27 mouse cellular contexts compared by ENCODE assay signal in genomic region chr6:37679871-37680270, GRCm38 (mm10).
"Had no signal": no experiment of that assay in that cellular context is flagged by ENCODE, and none has a peak within 500 bp of the region (broad histone marks: within the 10 kb centered on the region; RNA-seq: fewer than 3 reads in every experiment).

No protein-coding gene starts in this region.

- H3K9ac ChIP-seq: embryonic facial prominence, embryonic 12.5 days; embryonic facial prominence, embryonic 13.5 days; embryonic facial prominence, embryonic 15.5 days; forebrain, embryonic 12.5 days; forebrain, embryonic 13.5 days; forebrain, embryonic 15.5 days; forebrain, postnatal 0 days had no signal

- H3K4me1 ChIP-seq: embryonic facial prominence, embryonic 10.5 days; embryonic facial prominence, embryonic 12.5 days; embryonic facial prominence, embryonic 13.5 days; embryonic facial prominence, embryonic 15.5 days; forebrain, embryonic 10.5 days; forebrain, embryonic 12.5 days; forebrain, embryonic 13.5 days; forebrain, embryonic 15.5 days had no signal

- H3K4me3 ChIP-seq: embryonic facial prominence, embryonic 10.5 days; embryonic facial prominence, embryonic 12.5 days; embryonic facial prominence, embryonic 13.5 days; embryonic facial prominence, embryonic 15.5 days; erythroblast, embryonic 14.5 days; forebrain, embryonic 10.5 days; forebrain, embryonic 12.5 days; forebrain, embryonic 13.5 days; forebrain, embryonic 15.5 days; gastrocnemius, adult 2 months had no signal

- H3K27me3 ChIP-seq: embryonic facial prominence, embryonic 12.5 days; embryonic facial prominence, embryonic 13.5 days; embryonic facial prominence, embryonic 15.5 days; forebrain, embryonic 12.5 days; forebrain, embryonic 13.5 days; forebrain, embryonic 15.5 days had no signal

- H3K36me3 ChIP-seq: embryonic facial prominence, embryonic 10.5 days; embryonic facial prominence, embryonic 12.5 days; embryonic facial prominence, embryonic 13.5 days; embryonic facial prominence, embryonic 15.5 days; forebrain, embryonic 10.5 days; forebrain, embryonic 12.5 days; forebrain, embryonic 15.5 days had no signal

- DNase-seq: cerebellum, adult 18-20 months; cerebellum, adult 2 months; cerebellum, adult 8-10 months; cerebellum, adult 9-10 months; cerebellum, adult 9-11 months; cerebellum, postnatal 10 days; cerebellum, postnatal 14 days; cerebellum, postnatal 25 days; cerebellum, postnatal 36 days; embryo, embryonic 11 days; forebrain, postnatal 0 days; gastrocnemius, adult 2 months; gastrocnemius, postnatal 10 days; gastrocnemius, postnatal 14 days; gastrocnemius, postnatal 25 days; gastrocnemius, postnatal 36 days had no signal

- ATAC-seq: forebrain, embryonic 13.5 days; forebrain, embryonic 14.5 days; forebrain, embryonic 15.5 days; forebrain, embryonic 16.5 days; forebrain, postnatal 0 days had no signal

- H3K4me2 ChIP-seq: embryonic facial prominence, embryonic 12.5 days; embryonic facial prominence, embryonic 13.5 days; embryonic facial prominence, embryonic 15.5 days; forebrain, embryonic 12.5 days; forebrain, embryonic 13.5 days; forebrain, embryonic 15.5 days had no signal

- H3K9me3 ChIP-seq: embryonic facial prominence, embryonic 10.5 days; embryonic facial prominence, embryonic 15.5 days; forebrain, embryonic 10.5 days; forebrain, embryonic 12.5 days; forebrain, embryonic 13.5 days; forebrain, embryonic 15.5 days had no signal

- H3K27ac ChIP-seq: embryonic facial prominence, embryonic 10.5 days; embryonic facial prominence, embryonic 12.5 days; embryonic facial prominence, embryonic 13.5 days; embryonic facial prominence, embryonic 15.5 days; forebrain, embryonic 10.5 days; forebrain, embryonic 12.5 days; forebrain, embryonic 13.5 days; forebrain, embryonic 15.5 days; gastrocnemius, adult 2 months had no signal
